Mouse (Mus musculus): Measurements from ENCODE around the gene Pmf1.

The Pmf1 gene

GRCm38 (mm10) chr3:88409741-88410644, at the start of gene Pmf1:
TSS of gene Pmf1 (minus strand) at chr3:88410331.
- peak; percentile 76 for DNase-seq (ENCODE audit: low read depth, low spot score)

DNA sequence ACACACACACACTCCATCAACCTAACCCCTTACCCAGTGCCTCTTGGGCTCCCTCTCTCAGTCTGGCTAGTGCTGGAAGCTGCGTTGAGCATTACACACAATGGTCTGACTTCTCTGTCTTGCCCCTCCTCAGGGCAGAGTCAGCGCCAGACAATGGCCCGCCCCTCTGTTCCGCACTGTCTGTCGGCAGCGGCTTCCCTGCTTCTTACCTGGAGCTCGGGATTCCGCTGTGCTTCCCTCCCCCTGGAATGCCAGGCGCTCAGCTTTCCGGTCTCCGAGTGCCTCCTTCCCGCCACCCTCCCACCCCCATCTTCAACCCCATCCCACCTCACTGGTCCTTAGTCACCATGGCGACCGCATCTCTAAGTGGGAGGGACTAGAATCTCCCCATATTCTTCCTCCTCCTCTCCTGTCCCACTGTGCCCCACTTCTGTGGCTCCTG, 48.7 kb upstream of the Pmf1 start:
- no peak for DNase-seq (ENCODE audit: low read depth, low spot score)

DNA sequence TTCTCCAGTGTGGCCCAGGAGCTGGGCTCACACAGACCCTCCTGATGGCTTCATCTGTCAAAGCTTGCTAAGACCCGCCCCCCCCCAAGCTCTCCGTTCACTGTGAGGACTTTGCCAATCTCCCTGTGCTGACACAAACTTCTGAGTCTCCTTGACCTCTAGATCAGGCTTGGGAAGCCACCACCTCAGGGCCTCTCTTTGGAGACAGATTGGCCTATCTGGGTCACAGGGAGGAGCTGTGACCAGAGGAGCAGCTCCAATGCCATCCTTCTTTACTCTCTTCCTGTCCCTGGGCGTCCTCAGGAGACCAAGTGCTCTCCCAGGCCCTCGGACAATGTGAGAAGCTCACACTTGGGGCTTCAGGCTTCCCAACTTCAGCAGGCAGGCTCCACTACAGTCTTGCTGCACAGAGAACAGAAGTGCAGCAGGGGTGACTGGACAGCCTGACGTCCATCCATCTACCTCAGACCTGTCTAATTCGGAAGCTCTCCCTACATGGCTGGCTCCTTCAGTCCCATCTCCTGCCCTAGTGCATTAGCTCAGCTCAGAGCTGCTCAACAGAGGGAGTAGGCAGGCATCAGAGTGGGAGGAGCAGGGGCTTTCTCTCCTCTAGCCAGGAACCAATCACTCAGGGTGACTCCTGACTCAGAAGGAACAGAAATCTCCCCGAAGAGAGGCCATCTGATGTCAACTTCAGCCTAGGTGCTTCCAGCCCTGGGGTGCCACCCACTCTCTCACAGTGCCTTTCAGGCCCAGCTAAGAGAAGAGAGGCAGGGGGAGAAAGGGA, 46.8 kb upstream of the Pmf1 start:
- no peak for DNase-seq (ENCODE audit: low read depth, low spot score)

GRCm38 (mm10) chr3:88456313-88456712, 46.2 kb upstream of the Pmf1 start:
- no peak for DNase-seq (ENCODE audit: low read depth, low spot score)

GRCm38 (mm10) chr3:88455588-88456264, 45.6 kb upstream of the Pmf1 start:
- DNase-seq (ENCODE audit: low read depth, low spot score) = no peak

DNA sequence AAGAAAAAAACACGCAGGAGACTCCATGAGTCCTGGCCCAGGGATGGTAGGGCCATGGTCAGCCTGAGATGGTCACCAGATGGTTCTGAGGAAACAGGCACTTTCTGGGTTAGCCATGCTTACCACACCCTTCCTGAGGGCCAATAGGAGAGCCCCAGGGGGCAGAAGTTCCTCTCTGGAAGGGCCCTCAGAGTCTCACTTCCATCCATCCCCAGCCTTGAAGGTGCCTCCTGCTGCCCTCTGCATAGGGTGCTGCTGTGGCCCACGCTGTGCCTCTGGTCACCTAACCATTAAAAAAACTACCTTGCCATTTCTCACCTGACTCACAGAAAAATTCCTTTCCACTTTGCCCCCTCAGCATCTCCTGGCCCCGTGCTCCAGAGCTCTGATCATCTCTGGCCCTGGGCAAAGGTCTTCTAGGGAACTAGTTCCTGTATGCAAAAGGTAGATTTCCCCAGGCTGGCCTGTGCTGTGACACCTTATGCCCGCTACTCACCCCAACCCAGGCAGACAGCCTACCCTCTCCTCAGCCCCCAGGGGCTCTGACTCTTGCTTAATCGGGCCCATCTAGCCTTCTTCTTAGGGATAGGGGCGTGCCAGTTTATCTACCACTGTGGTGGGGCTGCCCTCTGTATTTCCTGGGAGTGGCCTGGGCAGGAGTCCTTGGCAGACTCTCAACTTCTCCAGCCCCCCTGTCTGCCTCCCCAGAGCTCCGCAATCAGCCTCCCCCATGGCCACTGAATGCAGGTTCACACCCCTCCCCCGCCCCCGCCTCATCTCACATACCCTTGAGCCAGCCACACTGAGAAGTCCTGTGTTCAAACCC, 44.8 kb upstream of the Pmf1 start:
- DNase-seq (ENCODE audit: low read depth, low spot score) = no peak

DNA sequence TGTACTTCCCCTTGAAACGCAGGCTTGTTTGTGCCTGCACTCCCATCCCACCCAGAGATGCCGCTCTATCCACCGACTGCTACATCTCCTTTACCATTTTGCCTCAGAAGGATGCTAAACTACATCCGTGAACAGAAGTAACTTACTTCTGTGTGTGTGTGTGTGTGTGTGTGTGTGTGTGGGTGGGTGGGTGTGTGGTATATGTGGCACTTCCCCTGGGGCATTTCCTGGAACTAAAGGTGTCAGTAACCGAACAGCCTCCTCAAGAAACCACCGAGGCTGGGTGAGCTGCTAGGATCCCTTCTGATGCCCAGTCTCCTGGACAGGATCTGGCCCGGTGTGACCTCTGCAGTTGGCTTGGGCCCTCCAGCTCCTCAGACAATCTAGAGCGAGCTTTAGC, 43.9 kb upstream of the Pmf1 start:
- no peak for DNase-seq (ENCODE audit: low read depth, low spot score)

GRCm38 (mm10) chr3:88453369-88453768, 43.2 kb upstream of the Pmf1 start:
- DNase-seq (ENCODE audit: low read depth, low spot score) = no peak

DNA sequence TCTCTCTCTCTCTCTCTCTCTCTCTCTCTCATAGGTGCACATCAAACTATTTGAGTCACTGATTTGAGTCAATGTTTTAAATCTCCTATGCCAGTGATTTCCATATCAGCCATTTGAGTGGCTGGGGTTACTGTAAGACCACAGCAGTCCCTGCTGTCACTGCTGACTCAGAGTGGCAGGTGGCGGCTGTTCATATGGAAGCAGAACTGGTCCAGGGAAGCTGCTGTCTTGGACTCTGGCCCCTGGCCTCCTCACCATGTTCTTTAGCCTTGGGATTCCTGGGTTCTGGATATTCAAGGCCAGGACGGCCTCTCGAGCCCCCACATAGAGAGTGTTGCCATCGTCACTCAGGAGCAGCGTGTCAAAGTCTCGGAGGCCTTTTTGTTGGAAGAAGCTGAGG, 42.6 kb upstream of the Pmf1 start:
- DNase-seq (ENCODE audit: low read depth, low spot score) = no peak

DNA sequence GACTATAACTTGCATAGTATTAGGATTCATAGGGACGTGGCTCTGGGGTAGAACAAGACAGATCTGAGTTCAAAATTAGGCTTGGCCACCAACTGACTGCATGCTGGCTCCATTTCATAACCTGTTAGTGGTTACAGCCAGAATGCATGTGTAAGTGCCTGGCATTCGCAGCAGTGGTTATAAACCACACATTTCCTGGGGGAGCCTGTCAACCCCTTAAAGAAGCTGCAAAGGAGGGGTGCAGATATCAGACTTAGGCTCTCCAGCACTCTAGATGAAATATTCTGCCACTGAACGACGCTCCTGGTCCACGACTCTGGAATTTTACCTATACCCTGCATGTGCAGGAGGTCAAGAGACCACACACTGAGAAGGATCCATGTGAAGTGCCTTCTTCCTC, 42.1 kb upstream of the Pmf1 start:
- DNase-seq (ENCODE audit: low read depth, low spot score) = no peak

- no peak for DNase-seq (ENCODE audit: low read depth, low spot score)
These were observed 40.4 kb upstream of the Pmf1 start for GRCm38 (mm10) chr3:88450379-88451131.

DNA sequence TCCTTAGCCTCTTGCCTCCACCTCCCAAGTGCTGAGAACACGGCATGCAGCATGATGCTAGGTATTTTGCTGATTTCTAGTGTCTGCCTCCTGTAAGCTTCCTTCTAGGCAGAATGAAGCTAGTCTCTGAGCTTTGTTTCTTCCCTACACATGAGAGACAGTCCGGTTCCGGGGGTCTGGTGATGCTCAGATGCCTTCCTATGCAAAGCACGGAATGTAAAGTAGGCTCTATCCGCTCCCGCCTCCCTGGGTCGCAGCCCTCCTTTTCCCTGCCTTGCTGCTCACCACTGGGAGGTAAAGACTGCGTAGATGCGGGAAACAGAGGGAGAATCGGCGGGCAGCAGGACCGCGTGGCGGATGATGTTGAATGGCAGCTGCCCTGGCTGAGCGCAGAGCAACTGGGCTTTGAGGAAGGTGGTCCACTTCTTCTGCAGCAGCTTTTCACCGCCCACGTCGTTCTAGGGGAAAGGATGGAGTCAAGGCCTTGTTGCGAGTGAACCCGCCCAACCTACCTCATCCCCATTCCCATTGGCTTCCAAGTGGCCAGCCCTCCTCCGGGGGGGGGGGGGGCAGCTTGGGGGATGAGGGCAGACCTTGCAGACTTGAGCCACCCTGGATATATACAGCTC, 39.4 kb upstream of the Pmf1 start:
- DNase-seq (ENCODE audit: low read depth, low spot score) = no peak

DNA sequence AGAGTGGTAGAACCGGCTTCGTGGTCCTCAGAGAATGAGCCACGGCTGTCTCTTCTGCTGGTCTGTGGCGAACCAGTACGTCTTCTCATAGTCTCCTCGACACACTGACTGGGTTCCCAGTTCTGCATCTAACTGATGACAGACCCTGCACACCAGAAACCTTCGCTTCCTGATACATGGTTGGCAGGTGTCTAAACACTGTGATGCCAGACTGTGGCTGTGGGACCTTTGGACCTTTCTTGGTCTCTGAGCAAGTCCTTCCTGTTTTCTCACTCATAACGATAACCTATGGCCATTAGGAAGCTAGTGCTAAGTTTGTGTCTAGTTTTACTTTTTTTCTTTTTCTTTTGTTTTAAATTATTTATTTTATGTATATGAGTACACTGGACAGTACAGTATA, 38.3 kb upstream of the Pmf1 start:
- no peak for DNase-seq (ENCODE audit: low read depth, low spot score)

DNA sequence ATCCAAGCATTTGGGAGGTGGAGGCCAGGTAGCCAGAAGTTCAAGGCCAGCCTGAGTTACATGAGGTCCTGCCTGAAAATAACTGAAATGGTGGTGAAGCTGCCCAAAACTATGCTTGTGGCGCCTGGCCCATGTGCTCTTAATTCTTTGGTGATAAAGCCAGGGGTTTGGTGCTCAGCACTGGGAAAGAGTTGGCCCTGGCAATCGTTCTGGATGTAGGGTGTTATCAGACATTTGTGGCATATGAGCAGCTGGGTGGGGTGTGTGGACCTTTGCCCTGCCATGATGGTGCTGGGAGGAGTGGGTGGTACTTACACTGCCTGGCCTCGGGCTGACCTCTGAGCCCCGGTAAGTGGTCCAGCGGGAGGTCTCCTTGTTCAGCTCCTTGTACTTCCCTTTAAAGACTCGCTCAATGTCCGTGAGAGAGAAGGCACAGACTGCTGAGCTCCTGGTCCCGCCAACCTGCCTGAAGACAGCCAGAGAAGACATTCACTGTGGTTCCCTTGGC, 37.6 kb upstream of the Pmf1 start:
- no peak for DNase-seq (ENCODE audit: low read depth, low spot score)

DNA sequence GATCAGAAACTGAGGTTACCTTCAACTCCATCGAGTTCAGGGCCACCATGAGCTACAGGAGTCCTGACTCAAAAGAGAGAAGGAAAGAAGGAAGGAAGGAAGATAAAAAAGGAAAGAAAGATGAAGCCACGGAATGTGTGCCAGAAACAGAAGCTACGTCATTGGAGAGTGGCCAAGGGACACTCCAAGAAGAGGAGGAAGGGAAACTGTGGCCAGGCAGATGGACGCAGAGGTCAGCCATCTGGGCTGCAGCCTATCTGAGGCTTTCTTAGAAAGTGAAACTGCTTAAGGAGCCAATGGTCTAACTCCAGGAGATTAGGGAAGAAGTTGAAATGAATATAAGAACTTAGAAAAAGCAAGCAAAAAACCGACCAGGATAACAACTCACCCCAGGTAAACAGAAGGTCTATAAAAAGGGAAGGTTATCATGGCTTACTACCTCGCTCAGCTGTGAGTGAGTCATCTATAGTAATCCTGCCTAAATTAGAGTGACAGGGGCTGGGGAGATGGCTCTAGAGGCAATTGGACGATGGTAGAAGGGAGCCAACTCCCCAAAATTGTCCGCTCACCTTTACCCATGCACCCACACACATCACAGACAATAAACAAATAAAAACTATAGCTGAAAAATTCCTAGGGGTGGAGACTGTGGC, 36.5 kb upstream of the Pmf1 start:
- no peak for DNase-seq (ENCODE audit: low read depth, low spot score)

GRCm38 (mm10) chr3:88442888-88443287, 32.8 kb upstream of the Pmf1 start:
- no peak for DNase-seq (ENCODE audit: low read depth, low spot score)

DNA sequence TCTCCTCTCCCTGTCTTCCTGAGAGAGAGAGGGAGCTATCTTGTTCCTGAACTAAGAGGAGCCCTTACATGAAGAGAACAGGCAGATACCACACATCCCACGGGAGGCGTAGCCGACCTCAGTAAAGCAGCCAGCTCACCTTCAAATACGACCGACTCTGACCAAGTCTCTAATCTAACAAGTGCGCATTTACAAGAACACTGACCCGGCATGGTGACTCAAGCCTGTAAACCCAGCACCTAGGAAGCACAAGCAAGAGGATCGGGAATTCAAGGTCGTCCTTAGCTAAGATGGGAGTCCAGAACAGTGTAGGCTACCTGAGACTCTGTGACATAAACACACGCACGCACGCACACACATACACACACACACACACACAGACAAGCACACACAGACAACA, 32.4 kb upstream of the Pmf1 start:
- DNase-seq (ENCODE audit: low read depth, low spot score) = no peak

- peak; percentile 63 for DNase-seq (ENCODE audit: low read depth, low spot score)
These were observed 30.6 kb upstream of the Pmf1 start for GRCm38 (mm10) chr3:88440500-88441381.

Measured in retina, postnatal 7 days (tissue).